Comparison of ENCODE assay signal across 8 mouse cellular contexts in genomic region chr14:18326968-18327672, GRCm38 (mm10). TPM values are rescaled to one million over a fixed set of nuclear protein-coding genes. Genes with fewer than 3 reads are reported as not detected.
DNase-seq lines count a peak whose midpoint lies in the region; ATAC-seq lines count a peak whose summit lies in the region.

No protein-coding gene starts in this region.

- peak; percentile 14 to 65 for DNase-seq in spleen, postnatal 4 days (ENCODE audit: low spot score in 2 of 2)
- no peak for DNase-seq in spleen, postnatal 14 days (ENCODE audit: low spot score in 2 of 2)
- peak; percentile 32 for DNase-seq in cerebellum, adult 9-11 months
- DNase-seq in heart, adult 18-20 months = peak; percentile 31 to 55
- peak; percentile 40 for DNase-seq in kidney, adult 18-20 months
- DNase-seq in retina, embryonic 14.5 days (ENCODE audit: low spot score) = peak; percentile 68

- 6% methylated on average over 32 of the region's 37 CpGs for WGBS in liver, embryonic 16.5 days (ENCODE audit: insufficient replicate concordance)

- H3K4me3 ChIP-seq in liver, embryonic 16.5 days (ENCODE audit: low read depth, low read length) = peak overlapping the region; percentile 57

- peaks cover 8% of the 10 kb centered on the region; the same call in 1 of the 2 replicates for H3K4me1 ChIP-seq in liver, embryonic 16.5 days (ENCODE audit: control insufficient read depth, low read depth, low read length)

- H3K9ac ChIP-seq in liver, embryonic 16.5 days (ENCODE audit: low read depth, low read length) = peak overlapping the region; percentile 56

- H3K27me3 ChIP-seq in liver, embryonic 16.5 days (ENCODE audit: control insufficient read depth, insufficient read depth, low read depth, low read length) = peaks cover 2% of the 10 kb centered on the region; the same call in 1 of the 2 replicates

- H3K27ac ChIP-seq in liver, embryonic 16.5 days (ENCODE audit: low read length) = no peak overlapping the region; the same call in 1 of the 2 replicates

- H3K36me3 ChIP-seq in liver, embryonic 16.5 days (ENCODE audit: control insufficient read depth, insufficient read depth) = no peaks in the 10 kb centered on the region

- no peak for ATAC-seq in liver, embryonic 16.5 days (ENCODE audit: low read depth)
- no peak for ATAC-seq in monocyte, adult 5-6 weeks (replicated peaks; ENCODE audit: insufficient number of reproducible peaks, low FRiP score, low TSS enrichment, poor library complexity, severe bottlenecking)

- no peaks in the 10 kb centered on the region for H3K9me3 ChIP-seq in liver, embryonic 16.5 days (replicated peaks; ENCODE audit: control insufficient read depth, low read length)

- H3K4me2 ChIP-seq in liver, embryonic 16.5 days (ENCODE audit: low read depth, low read length) = peak overlapping the region; percentile 69

RNA-seq across cellular contexts. Expression of gene Ube2e1, which starts 4.5 kb away (rescaled TPM):
- 10 to 100 TPM; 40.8 to 45.5 TPM for total RNA-seq in heart, adult 18-20 months (2021)
- 27.4 and 27.7 TPM in 2 replicates for polyA plus RNA-seq in liver, embryonic 16.5 days (2015; fragmentation: Nextera tagmentation; extraction: Ambion mirVana)
- total RNA-seq in monocyte, adult 5-6 weeks (2017) = 44.2 to 61.0 TPM (median 50.6 TPM) in 3 replicates

RNA-seq across cellular contexts. Expression of gene Rpl15, which starts 55.9 kb away (rescaled TPM):
- 100 to 1,000 TPM; 528 to 555 TPM for total RNA-seq in heart, adult 18-20 months (2021)
- polyA plus RNA-seq in liver, embryonic 16.5 days (2015; fragmentation: Nextera tagmentation; extraction: Ambion mirVana) = 191 and 222 TPM in 2 replicates
- total RNA-seq in monocyte, adult 5-6 weeks (2017) = 1,060 to 1,259 TPM (median 1,134 TPM) in 3 replicates

RNA-seq across cellular contexts. Expression of gene Nkiras1, which starts 56.2 kb away (rescaled TPM):
- total RNA-seq in heart, adult 18-20 months (2021) = 10 to 100 TPM; 35.5 to 41.4 TPM
- polyA plus RNA-seq in liver, embryonic 16.5 days (2015; fragmentation: Nextera tagmentation; extraction: Ambion mirVana) = 7.1 and 8.6 TPM in 2 replicates
- total RNA-seq in monocyte, adult 5-6 weeks (2017) = 7.8 to 25.8 TPM (median 23.2 TPM) in 3 replicates

Comparison
In these comparisons a context has a peak if more than half of its experiments do, and no peak if none do; other contexts are left out.
1. DNase-seq: peak in spleen, postnatal 4 days (2 of 2), cerebellum, adult 9-11 months (single experiment), heart, adult 18-20 months (2 of 2), kidney, adult 18-20 months (single experiment) and retina, embryonic 14.5 days (single experiment); none in spleen, postnatal 14 days (0 of 2).